ENCODE assay signal across 8 mouse cellular contexts in the genomic region with DNA sequence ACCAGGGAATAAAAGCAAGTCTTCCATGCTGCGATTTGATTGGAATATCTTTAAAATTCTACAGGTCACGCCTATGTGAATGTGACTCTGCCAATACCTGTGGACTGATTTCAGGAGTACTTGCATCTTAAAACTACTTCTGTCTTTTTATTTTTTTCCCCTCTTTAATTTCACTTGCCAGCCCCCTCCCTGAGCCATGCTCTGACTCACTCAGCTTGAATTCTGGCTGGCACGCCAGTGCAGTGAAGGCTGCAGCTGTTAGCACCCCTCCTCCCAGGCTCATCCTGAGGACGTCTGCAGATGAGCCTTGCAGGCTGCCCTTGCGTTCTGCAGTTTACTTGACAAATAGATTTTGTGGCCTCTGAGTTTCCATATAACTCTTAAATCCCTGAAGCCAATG. TPM values are rescaled to one million over a fixed set of nuclear protein-coding genes. Genes with fewer than 3 reads are reported as not detected.
A peak's percentile ranks its signal among the peaks of the same experiment; 100 is the strongest.
DNase-seq lines count a peak whose midpoint lies in the region; ATAC-seq and TF ChIP-seq lines count a peak whose summit lies in the region.

No protein-coding gene starts in this region.

- no peak overlapping the region for H3K4me3 ChIP-seq in kidney, postnatal 0 days (replicated peaks; ENCODE audit: low read depth, low read length)
- no peak overlapping the region for H3K4me3 ChIP-seq in heart, embryonic 14.5 days (ENCODE audit: control insufficient read depth in 1 of 2, insufficient read depth in 1 of 2, low read depth in 1 of 2, low read length in 2 of 2)

- H3K9ac ChIP-seq in kidney, postnatal 0 days (ENCODE audit: low read depth, low read length): no peak overlapping the region
- H3K9ac ChIP-seq in heart, embryonic 14.5 days (ENCODE audit: low read length): no peak overlapping the region

- H3K36me3 ChIP-seq in kidney, postnatal 0 days (ENCODE audit: insufficient read depth, low read length): no peaks in the 10 kb centered on the region
- H3K36me3 ChIP-seq in heart, embryonic 14.5 days (ENCODE audit: control insufficient read depth, insufficient read depth, low read length): no peaks in the 10 kb centered on the region

- H3K4me2 ChIP-seq in kidney, postnatal 0 days (ENCODE audit: low read length): no peak overlapping the region
- peak overlapping the region; percentile 19 for H3K4me2 ChIP-seq in heart, embryonic 14.5 days (ENCODE audit: low read length)

- H3K27me3 ChIP-seq in kidney, postnatal 0 days (ENCODE audit: insufficient read depth, low read length): no peaks in the 10 kb centered on the region
- no peaks in the 10 kb centered on the region for H3K27me3 ChIP-seq in heart, embryonic 14.5 days (ENCODE audit: control insufficient read depth, insufficient read depth, low read length)

- no peaks in the 10 kb centered on the region for H3K9me3 ChIP-seq in kidney, postnatal 0 days (replicated peaks; ENCODE audit: low read length)
- H3K9me3 ChIP-seq in heart, embryonic 14.5 days (ENCODE audit: control insufficient read depth, low read length): no peaks in the 10 kb centered on the region

- H3K27ac ChIP-seq in kidney, postnatal 0 days: no peak overlapping the region
- H3K27ac ChIP-seq in heart, embryonic 14.5 days (replicated peaks in 1 of 2; ENCODE audit: control insufficient read depth in 1 of 2, insufficient read depth in 1 of 2, low read depth in 2 of 2, low read length in 2 of 2): no peak overlapping the region

- no peak for TF ChIP-seq CTCF in kidney, postnatal 0 days (IDR thresholded peaks at IDR 0.05; ENCODE audit: low read depth)

- peak; percentile 22 for DNase-seq in kidney, postnatal 0 days (ENCODE audit: low spot score)
- DNase-seq in kidney, adult 11 months: no peak
- peak; percentile 45 for DNase-seq in cerebellum, adult 8-10 months
- peak; percentile 65 for DNase-seq in left cerebral cortex, postnatal 4 days
- DNase-seq in thymus, postnatal 14 days: no peak
- no peak for DNase-seq in urinary bladder, postnatal 4 days (ENCODE audit: low spot score in 2 of 2)
- DNase-seq in kidney, postnatal 10 days: no peak

- no peaks in the 10 kb centered on the region for H3K4me1 ChIP-seq in kidney, postnatal 0 days (replicated peaks; ENCODE audit: insufficient read depth, low read length)
- H3K4me1 ChIP-seq in heart, embryonic 14.5 days (ENCODE audit: control insufficient read depth in 2 of 2, insufficient read depth in 2 of 2, low read length in 2 of 2): peaks cover 3 to 12% of the 10 kb centered on the region in 2 experiments

- intact Hi-C loops in left cerebral cortex, postnatal 4 days (cut with DNase I): no loop called here

- no peak for ATAC-seq in kidney, postnatal 0 days (replicated peaks; ENCODE audit: low FRiP score, low read depth)
- no peak for ATAC-seq in heart, embryonic 14.5 days (ENCODE audit: insufficient number of reproducible peaks, insufficient read depth, low FRiP score, low read depth)

- WGBS in kidney, postnatal 0 days: 21% methylated on average over 5 of the region's 5 CpGs
- 33% methylated on average over 5 of the region's 5 CpGs for WGBS in heart, embryonic 14.5 days

RNA-seq across cellular contexts. Expression of a gene that starts 14.1 kb away (rescaled TPM):
- 0.38 and 0.43 TPM in 2 replicates for polyA plus RNA-seq in kidney, postnatal 0 days (2015; fragmentation: Nextera tagmentation; extraction: Ambion mirVana)
- polyA plus RNA-seq in heart, embryonic 14.5 days (2014; fragmentation: Nextera tagmentation; extraction: Ambion mirVana): 0.99 and 2.5 TPM in 2 replicates
- 10 to 100 TPM; 39.5 to 45.9 TPM for total RNA-seq in left cerebral cortex, postnatal 4 days (2021)

Comparison
In these comparisons a context has a peak if more than half of its experiments do, and no peak if none do; other contexts are left out.
1. DNase-seq: peak in kidney, postnatal 0 days (single experiment), cerebellum, adult 8-10 months (single experiment) and left cerebral cortex, postnatal 4 days (single experiment); none in kidney, adult 11 months (single experiment), thymus, postnatal 14 days (single experiment), urinary bladder, postnatal 4 days (0 of 2) and kidney, postnatal 10 days (single experiment).